Mouse (Mus musculus): ENCODE data around the gene Nipa1. TPM values are rescaled to one million over a fixed set of nuclear protein-coding genes. Genes with fewer than 3 reads are reported as not detected.

Nipa1 gene
- polyA plus RNA-seq, 1 experiment: 12.2 TPM

GRCm38 (mm10) chr7:55957916-55958315 is 61.8 kb downstream of the Nipa1 start:
- H3K27ac ChIP-seq (ENCODE audit: insufficient read depth, low read length): no peak overlapping the region
- H3K4me1 ChIP-seq (ENCODE audit: control insufficient read depth, insufficient read depth, low read length): peaks cover 4% of the 10 kb centered on the region; the same call in 1 of the 2 replicates
- no peak overlapping the region for H3K4me3 ChIP-seq (ENCODE audit: insufficient read depth, low read length)
- TF ChIP-seq CTCF (IDR thresholded peaks at IDR 0.05; ENCODE audit: borderline replicate concordance, insufficient read depth, low read length): no peak
- TF ChIP-seq POLR2A (IDR thresholded peaks at IDR 0.05; ENCODE audit: low read depth, low read length): no peak

DNA sequence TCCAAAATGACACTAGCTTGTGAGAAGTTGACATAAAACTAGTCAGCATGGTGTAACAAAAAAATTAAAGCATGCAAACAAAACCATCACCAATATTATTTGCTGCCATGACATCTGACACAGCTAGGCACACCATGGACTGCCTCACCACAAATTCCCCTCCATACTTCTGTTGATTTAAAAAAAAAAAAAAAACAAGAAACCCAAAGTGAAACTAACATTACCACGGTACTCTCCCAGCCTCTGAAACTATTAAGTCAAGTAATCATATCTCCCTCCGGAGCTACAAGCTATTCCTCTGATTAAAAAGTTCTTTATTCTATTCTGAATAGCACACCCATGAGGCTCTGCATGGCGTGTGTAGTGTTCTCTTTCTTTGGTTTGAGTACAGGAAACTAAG is 62.6 kb downstream of the Nipa1 start:
- peaks cover 4% of the 10 kb centered on the region; the same call in 1 of the 2 replicates for H3K4me1 ChIP-seq (ENCODE audit: control insufficient read depth, insufficient read depth, low read length)

DNA sequence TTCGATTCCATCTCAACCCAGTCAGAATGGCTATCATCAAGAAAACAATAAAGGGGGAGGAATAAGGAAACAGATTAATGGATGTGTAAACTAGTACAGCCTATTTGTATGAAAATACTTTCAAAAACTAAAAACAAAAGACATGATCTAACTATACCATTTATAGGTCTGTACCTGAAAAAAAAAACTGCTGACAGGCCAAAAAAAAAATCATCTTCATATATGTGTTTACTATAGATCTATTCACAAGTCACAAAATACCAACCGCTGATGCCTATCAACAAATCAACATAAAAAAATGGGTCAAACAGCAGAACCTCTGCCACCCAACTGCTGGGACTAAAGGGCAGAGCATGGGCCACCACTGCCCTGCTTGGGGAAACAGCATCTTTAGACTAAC is 63.7 kb downstream of the Nipa1 start:
- no peak overlapping the region for H3K4me3 ChIP-seq (ENCODE audit: insufficient read depth, low read length)
- no peak overlapping the region for H3K27ac ChIP-seq (ENCODE audit: insufficient read depth, low read length)
- peaks cover 3% of the 10 kb centered on the region; the same call in 1 of the 2 replicates for H3K4me1 ChIP-seq (ENCODE audit: control insufficient read depth, insufficient read depth, low read length)
- TF ChIP-seq POLR2A (IDR thresholded peaks at IDR 0.05; ENCODE audit: low read depth, low read length) (no peak), CTCF (IDR thresholded peaks at IDR 0.05; ENCODE audit: borderline replicate concordance, insufficient read depth, low read length) (no peak)

More for the DNA sequence above, 62.6 kb downstream of the Nipa1 start:
- Histone ChIP-seq H3K4me3 (ENCODE audit: insufficient read depth, low read length) (no peak overlapping the region), H3K27ac (ENCODE audit: insufficient read depth, low read length) (no peak overlapping the region)
- TF ChIP-seq CTCF (IDR thresholded peaks at IDR 0.05; ENCODE audit: borderline replicate concordance, insufficient read depth, low read length) (no peak), POLR2A (IDR thresholded peaks at IDR 0.05; ENCODE audit: low read depth, low read length) (no peak)

GRCm38 (mm10) chr7:55938341-55938740 is 81.4 kb downstream of the Nipa1 start:
- no peaks in the 10 kb centered on the region for H3K4me1 ChIP-seq (ENCODE audit: control insufficient read depth, insufficient read depth, low read length)
- TF ChIP-seq POLR2A (IDR thresholded peaks at IDR 0.05; ENCODE audit: low read depth, low read length) (no peak), CTCF (IDR thresholded peaks at IDR 0.05; ENCODE audit: borderline replicate concordance, insufficient read depth, low read length) (no peak)
- H3K27ac ChIP-seq (ENCODE audit: insufficient read depth, low read length): no peak overlapping the region
- no peak overlapping the region for H3K4me3 ChIP-seq (ENCODE audit: insufficient read depth, low read length)

DNA sequence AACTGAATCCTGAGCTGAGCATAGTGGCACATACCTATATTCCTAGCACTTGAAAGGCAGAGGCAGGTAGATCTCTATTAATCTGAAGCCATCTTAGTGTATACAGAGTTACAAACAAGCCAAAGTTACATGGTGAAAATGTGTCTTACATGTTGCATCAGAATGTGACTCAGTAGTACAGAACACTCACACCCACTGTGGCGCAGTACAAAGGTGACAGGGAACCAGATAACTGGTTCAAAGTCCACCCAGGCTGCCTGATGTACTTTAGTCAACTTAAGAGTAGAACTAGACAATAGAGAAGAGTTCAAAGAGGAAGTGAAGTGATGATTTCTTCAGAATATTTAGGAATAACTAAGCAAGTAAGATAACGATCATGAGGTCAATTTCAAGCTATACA is 84.7 kb downstream of the Nipa1 start:
- TF ChIP-seq CTCF (IDR thresholded peaks at IDR 0.05; ENCODE audit: borderline replicate concordance, insufficient read depth, low read length): no peak
- TF ChIP-seq POLR2A (IDR thresholded peaks at IDR 0.05; ENCODE audit: low read depth, low read length): no peak
- Histone ChIP-seq H3K4me3 (ENCODE audit: insufficient read depth, low read length) (no peak overlapping the region), H3K4me1 (ENCODE audit: control insufficient read depth, insufficient read depth, low read length) (no peaks in the 10 kb centered on the region), H3K27ac (ENCODE audit: insufficient read depth, low read length) (no peak overlapping the region)

DNA sequence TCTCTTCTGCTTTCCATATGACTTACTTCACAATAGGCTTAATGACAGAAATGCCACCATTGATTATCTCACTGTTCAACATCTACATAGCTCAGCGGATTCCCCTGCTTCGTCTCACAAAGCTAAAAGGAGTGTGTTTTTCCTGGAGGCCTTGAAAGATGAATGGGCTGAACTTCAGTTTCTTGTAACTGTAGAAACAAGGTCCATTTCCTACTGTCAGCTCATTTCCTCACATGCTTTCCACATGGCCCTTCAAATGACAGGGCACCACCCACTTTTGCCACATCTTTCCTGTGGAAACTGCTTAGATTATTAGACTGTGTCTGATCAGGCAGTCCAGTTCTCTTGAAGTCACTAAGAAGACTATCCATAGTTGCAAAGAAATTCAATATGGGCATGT is 91.1 kb downstream of the Nipa1 start:
- no peak overlapping the region for H3K4me3 ChIP-seq (ENCODE audit: insufficient read depth, low read length)
- H3K27ac ChIP-seq (ENCODE audit: insufficient read depth, low read length): no peak overlapping the region
- TF ChIP-seq POLR2A (IDR thresholded peaks at IDR 0.05; ENCODE audit: low read depth, low read length) (no peak), CTCF (IDR thresholded peaks at IDR 0.05; ENCODE audit: borderline replicate concordance, insufficient read depth, low read length) (no peak)
- H3K4me1 ChIP-seq (ENCODE audit: control insufficient read depth, insufficient read depth, low read length): no peaks in the 10 kb centered on the region

Other genes starting within 250 kb of the Nipa1 start
- gene Tubgcp5, start 225.8 kb downstream of the Nipa1 start, polyA plus RNA-seq (2011; ENCODE audit: insufficient read length, low read depth, missing spikeins): 20.2 and 20.6 TPM in 2 replicates
- 120 and 125 TPM in 2 replicates for gene Cyfip1, start 178.2 kb downstream of the Nipa1 start, polyA plus RNA-seq (2011; ENCODE audit: insufficient read length, low read depth, missing spikeins)
- 56.6 and 61.0 TPM in 2 replicates for gene Nipa2, start 57.5 kb downstream of the Nipa1 start, polyA plus RNA-seq (2011; ENCODE audit: insufficient read length, low read depth, missing spikeins)
- 55.5 and 58.3 TPM in 2 replicates for gene Herc2, start 30.2 kb upstream of the Nipa1 start, polyA plus RNA-seq (2011; ENCODE audit: insufficient read length, low read depth, missing spikeins)
- not detected in 2 replicates for gene Oca2, start 219.8 kb upstream of the Nipa1 start, polyA plus RNA-seq (2011; ENCODE audit: insufficient read length, low read depth, missing spikeins)

Measured in embryonic fibroblast, embryonic 13.5 days (primary cell).